In genomic region chr10:116397573-116397972, GRCm38 (mm10) we compare ENCODE assay signal across 8 mouse cellular contexts.
A peak's percentile ranks its signal among the peaks of the same experiment; 100 is the strongest.
DNase-seq lines count a peak whose midpoint lies in the region; ATAC-seq lines count a peak whose summit lies in the region.

No protein-coding gene starts in this region.

- peak; percentile 49 for ATAC-seq in CD4-positive, CD25-positive, alpha-beta regulatory T cell, adult 4 months
- no peak for ATAC-seq in hindbrain, embryonic 11.5 days (ENCODE audit: low FRiP score)
- no peak for ATAC-seq in midbrain, embryonic 14.5 days (ENCODE audit: low FRiP score, low TSS enrichment)

- WGBS in hindbrain, embryonic 11.5 days = 31% methylated on average over 14 of the region's 14 CpGs
- WGBS in midbrain, embryonic 14.5 days = 39% methylated on average over 14 of the region's 14 CpGs

- DNase-seq in heart, adult 11 months = peak; percentile 88
- DNase-seq in heart, adult 18-20 months = no peak
- peak; percentile 29 for DNase-seq in hindbrain, embryonic 11.5 days (ENCODE audit: low spot score)
- peak; percentile 15 for DNase-seq in midbrain, embryonic 14.5 days
- no peak for DNase-seq in layer of hippocampus, postnatal 25 days (ENCODE audit: extremely low spot score in 1 of 2, low spot score in 1 of 2)
- DNase-seq in frontal cortex, postnatal 36 days (ENCODE audit: low spot score in 2 of 2) = no peak
- DNase-seq in layer of hippocampus, adult 9-10 months (ENCODE audit: low spot score) = no peak

- no peak overlapping the region for H3K27ac ChIP-seq in hindbrain, embryonic 11.5 days (ENCODE audit: low read depth, low read length)
- no peak overlapping the region for H3K27ac ChIP-seq in midbrain, embryonic 14.5 days (replicated peaks; ENCODE audit: low read depth, low read length)

- H3K4me3 ChIP-seq in hindbrain, embryonic 11.5 days (ENCODE audit: low read depth, low read length) = no peak overlapping the region
- 0 out of 2 replicates have a peak overlapping the region, but pooled peaks have one; percentile 7 for H3K4me3 ChIP-seq in midbrain, embryonic 14.5 days (replicated peaks; ENCODE audit: low read depth, low read length)

- H3K9ac ChIP-seq in hindbrain, embryonic 11.5 days (ENCODE audit: low read depth, low read length) = no peak overlapping the region
- no peak overlapping the region for H3K9ac ChIP-seq in midbrain, embryonic 14.5 days (replicated peaks; ENCODE audit: low read length)

- no peaks in the 10 kb centered on the region for H3K4me1 ChIP-seq in hindbrain, embryonic 11.5 days (replicated peaks; ENCODE audit: control insufficient read depth, insufficient read depth, low read length)
- H3K4me1 ChIP-seq in midbrain, embryonic 14.5 days (ENCODE audit: control insufficient read depth, insufficient read depth, low read length) = no peaks in the 10 kb centered on the region

- H3K9me3 ChIP-seq in hindbrain, embryonic 11.5 days (ENCODE audit: control insufficient read depth, low read length) = no peaks in the 10 kb centered on the region
- no peaks in the 10 kb centered on the region for H3K9me3 ChIP-seq in midbrain, embryonic 14.5 days (ENCODE audit: control insufficient read depth, low read length)

- H3K27me3 ChIP-seq in hindbrain, embryonic 11.5 days (ENCODE audit: control insufficient read depth, insufficient read depth, low read length) = no peaks in the 10 kb centered on the region
- no peaks in the 10 kb centered on the region for H3K27me3 ChIP-seq in midbrain, embryonic 14.5 days (ENCODE audit: control insufficient read depth, insufficient read depth, low read length)

- H3K36me3 ChIP-seq in hindbrain, embryonic 11.5 days (ENCODE audit: control insufficient read depth, insufficient read depth, low read length) = no peaks in the 10 kb centered on the region
- no peaks in the 10 kb centered on the region for H3K36me3 ChIP-seq in midbrain, embryonic 14.5 days (ENCODE audit: control insufficient read depth, insufficient read depth, low read length)

- H3K4me2 ChIP-seq in hindbrain, embryonic 11.5 days (replicated peaks; ENCODE audit: low read depth, low read length) = peak overlapping the region; percentile 35
- H3K4me2 ChIP-seq in midbrain, embryonic 14.5 days (ENCODE audit: low read length) = peak overlapping the region; percentile 28

Comparison
In these comparisons a context has a peak if more than half of its experiments do, and no peak if none do; other contexts are left out.
1. DNase-seq: peak in heart, adult 11 months (single experiment), hindbrain, embryonic 11.5 days (single experiment) and midbrain, embryonic 14.5 days (single experiment); none in heart, adult 18-20 months (0 of 2), layer of hippocampus, postnatal 25 days (0 of 2), frontal cortex, postnatal 36 days (0 of 2) and layer of hippocampus, adult 9-10 months (single experiment).